Mouse (Mus musculus) ovary, postnatal 14 days (tissue): ENCODE results near the gene Mettl5.

Experiments used
- DNase-seq: peaks from one replicate; pipeline ENCODE4 v3.0.0; 2022; ENCODE audit warnings: low spot score

Mettl5 gene

GRCm38 (mm10) chr2:69856392-69856791 is 29.0 kb downstream of the Mettl5 start:
- no peak for DNase-seq

- no peak for DNase-seq
Measured at GRCm38 (mm10) chr2:69851427-69852058, 33.9 kb downstream of the Mettl5 start.

GRCm38 (mm10) chr2:69849215-69849614 is 36.2 kb downstream of the Mettl5 start:
- DNase-seq = no peak

- no peak for DNase-seq
Measured at GRCm38 (mm10) chr2:69840261-69840660, 45.2 kb downstream of the Mettl5 start.

GRCm38 (mm10) chr2:69838707-69839106 is 46.7 kb downstream of the Mettl5 start:
- DNase-seq = no peak

- DNase-seq = no peak
Measured at GRCm38 (mm10) chr2:69837996-69838395, 47.4 kb downstream of the Mettl5 start.

GRCm38 (mm10) chr2:69837244-69837967 is 48.0 kb downstream of the Mettl5 start:
- no peak for DNase-seq

- no peak for DNase-seq
Measured at GRCm38 (mm10) chr2:69830116-69830515, 55.3 kb downstream of the Mettl5 start.

- DNase-seq = no peak
Measured at GRCm38 (mm10) chr2:69829680-69830079, 55.7 kb downstream of the Mettl5 start.

- no peak for DNase-seq
Measured at GRCm38 (mm10) chr2:69828031-69828430, 57.4 kb downstream of the Mettl5 start.

- no peak for DNase-seq
Measured at GRCm38 (mm10) chr2:69826380-69826779, 59.0 kb downstream of the Mettl5 start.

GRCm38 (mm10) chr2:69825898-69826297 is 59.5 kb downstream of the Mettl5 start:
- DNase-seq = no peak

GRCm38 (mm10) chr2:69823129-69823677 is 62.2 kb downstream of the Mettl5 start:
- no peak for DNase-seq

- peak; percentile 44 for DNase-seq
Measured at GRCm38 (mm10) chr2:69822361-69823128, 62.9 kb downstream of the Mettl5 start.

GRCm38 (mm10) chr2:69821711-69822110 is 63.7 kb downstream of the Mettl5 start, which contains the start of gene Klhl23:
Klhl23 (plus strand) TSS chr2:69821944.
- no peak for DNase-seq
